Mouse (Mus musculus): ENCODE measurements around the gene Gm45713. TPM values are rescaled to one million over a fixed set of nuclear protein-coding genes. Genes with fewer than 3 reads are reported as not detected.

Gene Gm45713
- polyA plus RNA-seq, 1 experiment from 2014 or later, result 0.12 TPM

DNA sequence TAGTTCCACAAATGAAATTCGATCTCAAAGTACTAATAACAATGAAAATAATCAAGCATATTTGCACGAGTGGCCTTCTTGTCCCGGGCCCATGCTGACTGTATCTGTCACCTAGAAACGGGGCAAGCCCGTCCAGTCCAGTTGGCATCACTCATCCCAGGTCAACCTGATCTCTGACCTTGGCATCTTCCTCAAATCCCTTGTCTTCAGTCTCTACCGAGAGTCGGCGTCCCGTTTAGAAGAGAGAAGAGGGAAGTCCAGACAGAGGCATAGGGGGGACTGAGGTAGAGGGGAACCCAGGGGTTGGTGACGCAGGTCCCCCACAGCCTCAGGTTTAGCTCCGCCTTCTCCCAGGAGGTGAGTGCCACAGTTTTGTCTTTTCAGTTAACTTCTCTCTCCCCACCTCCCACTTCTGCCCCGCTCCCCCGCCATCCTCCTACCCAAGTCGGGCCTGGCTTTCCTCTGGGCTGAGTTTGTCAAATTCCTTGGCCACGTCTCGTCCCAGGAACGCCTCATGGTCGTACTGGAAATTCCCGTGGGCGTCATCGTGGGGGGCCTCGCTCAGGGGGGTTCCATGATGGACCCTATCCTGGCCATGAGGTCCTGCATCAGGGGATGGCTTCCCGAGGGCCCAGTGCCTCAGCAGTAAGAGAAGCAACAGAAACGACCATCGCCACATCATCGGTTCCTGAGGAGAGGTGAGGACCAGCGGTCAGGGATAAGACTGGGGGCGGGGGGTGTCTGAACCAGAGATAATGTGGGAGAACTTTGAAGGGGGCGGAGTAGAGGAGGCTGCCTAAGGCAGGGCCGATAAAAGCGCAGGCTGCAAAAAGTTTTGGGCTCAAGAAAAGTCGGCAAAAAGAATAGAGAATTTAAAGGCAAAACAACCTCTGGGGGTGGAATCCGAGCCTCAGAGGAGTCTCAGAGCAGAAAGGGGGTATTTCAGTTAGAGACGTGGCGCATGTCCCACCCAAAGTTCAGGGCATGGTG, 44.7 kb downstream of the Gm45713 start:
- H3K27ac ChIP-seq (replicated peaks), result peak overlapping the region; percentile 18; the same call in 1 of the 2 replicates
- peak overlapping the region; percentile 41 for H3K4me3 ChIP-seq (replicated peaks)
- H3K4me2 ChIP-seq, result peak overlapping the region; percentile 64
- H3K27me3 ChIP-seq (replicated peaks), result no peaks in the 10 kb centered on the region
- peak; percentile 62 for ATAC-seq (ENCODE audit: low FRiP score)
- WGBS, result 19% methylated on average over 35 of the region's 35 CpGs
- H3K9ac ChIP-seq (replicated peaks), result peak overlapping the region; percentile 49
- peaks cover 18% of the 10 kb centered on the region for H3K4me1 ChIP-seq
- H3K36me3 ChIP-seq, result no peaks in the 10 kb centered on the region
- H3K9me3 ChIP-seq (replicated peaks), result no peaks in the 10 kb centered on the region

DNA sequence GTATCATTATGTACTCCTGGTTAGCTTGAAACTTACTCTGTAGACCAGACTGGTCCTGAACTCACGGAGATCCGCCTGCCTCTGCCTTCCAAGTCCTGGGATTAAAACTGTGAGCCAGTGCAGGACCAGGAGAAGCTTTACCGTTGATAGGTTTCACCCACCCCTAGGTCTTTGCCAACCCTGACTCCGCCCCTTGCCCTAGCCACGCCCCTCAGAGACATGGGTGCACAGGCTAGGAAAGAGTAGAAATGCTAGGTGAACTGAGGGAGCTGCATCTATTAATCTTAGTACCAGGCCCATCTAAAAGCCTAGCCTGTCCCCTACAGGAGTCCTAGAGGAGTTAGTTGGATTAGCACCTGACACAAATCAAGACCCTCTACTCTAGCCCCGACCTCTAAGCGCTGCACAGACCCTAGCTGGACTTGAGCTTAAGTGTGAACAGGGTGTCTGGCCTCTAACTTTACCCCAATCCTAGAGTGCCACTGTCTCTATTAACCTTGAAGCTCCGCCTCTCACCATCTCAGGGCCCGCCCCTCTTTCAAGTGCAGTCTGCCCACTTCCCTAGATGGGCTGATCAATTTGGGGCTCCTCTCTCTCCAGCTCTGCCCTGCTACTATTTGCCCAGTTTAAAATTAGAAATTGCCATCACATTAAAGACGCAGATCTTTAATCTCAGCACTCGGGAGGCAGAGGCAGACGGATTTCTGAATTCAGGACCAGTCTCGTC, 45.6 kb downstream of the Gm45713 start:
- Histone ChIP-seq H3K4me3 (replicated peaks) (peak overlapping the region; percentile 41; the same call in 1 of the 2 replicates), H3K36me3 (no peaks in the 10 kb centered on the region), H3K4me1 (peaks cover 18% of the 10 kb centered on the region), H3K27ac (replicated peaks) (no peak overlapping the region), H3K27me3 (replicated peaks) (no peaks in the 10 kb centered on the region), H3K9me3 (replicated peaks) (no peaks in the 10 kb centered on the region), H3K9ac (replicated peaks) (no peak overlapping the region), H3K4me2 (peak overlapping the region; percentile 64)
- ATAC-seq (ENCODE audit: low FRiP score), result no peak
- WGBS, result 83% methylated on average over 13 of the region's 13 CpGs

DNA sequence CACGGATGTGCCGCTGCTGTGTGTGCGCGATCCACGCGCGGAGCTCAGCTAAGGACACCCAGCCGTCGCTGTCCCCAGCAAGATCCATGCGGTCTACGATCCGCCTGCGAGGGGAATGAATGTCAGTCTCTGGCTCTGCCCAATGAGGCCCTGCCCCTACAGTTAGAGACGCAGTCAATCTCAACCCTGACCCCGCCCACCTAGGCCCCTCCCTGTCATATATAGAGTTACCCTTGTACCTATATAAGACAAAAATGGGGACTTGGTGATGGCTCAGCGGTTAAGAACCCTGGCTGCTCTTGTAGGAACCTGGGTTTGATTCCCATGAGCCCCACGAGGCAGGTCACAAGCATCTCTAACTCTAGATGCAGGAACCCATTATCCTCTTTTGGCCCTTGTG, 47.4 kb downstream of the Gm45713 start:
- Histone ChIP-seq H3K4me3 (replicated peaks) (no peak overlapping the region), H3K36me3 (no peaks in the 10 kb centered on the region), H3K27me3 (replicated peaks) (no peaks in the 10 kb centered on the region), H3K27ac (replicated peaks) (no peak overlapping the region), H3K4me2 (no peak overlapping the region), H3K9ac (replicated peaks) (no peak overlapping the region), H3K4me1 (peaks cover 18% of the 10 kb centered on the region), H3K9me3 (replicated peaks) (no peaks in the 10 kb centered on the region)
- WGBS, result 94% methylated on average over 17 of the region's 17 CpGs
- ATAC-seq (ENCODE audit: low FRiP score), result no peak

DNA sequence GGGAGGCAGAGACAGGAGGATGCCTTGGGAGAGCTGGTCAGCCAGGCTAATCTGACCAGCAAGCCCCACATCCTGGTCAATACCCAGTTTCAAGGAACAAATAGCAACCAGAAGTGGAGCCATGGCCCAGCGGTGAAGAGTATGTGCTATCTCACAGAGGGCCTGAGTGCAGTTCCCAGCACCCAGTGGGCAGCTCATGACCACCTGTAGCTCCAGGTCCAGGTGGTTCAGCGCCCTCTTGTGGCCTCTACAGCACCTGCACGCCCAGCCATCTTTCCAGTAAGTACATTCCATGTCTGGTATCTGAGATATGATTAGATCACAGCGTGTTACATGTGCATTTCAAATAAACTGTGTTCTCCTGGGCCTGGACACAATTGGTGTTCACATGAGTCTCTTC, 49.9 kb downstream of the Gm45713 start:
- no peaks in the 10 kb centered on the region for H3K27me3 ChIP-seq (replicated peaks)

DNA sequence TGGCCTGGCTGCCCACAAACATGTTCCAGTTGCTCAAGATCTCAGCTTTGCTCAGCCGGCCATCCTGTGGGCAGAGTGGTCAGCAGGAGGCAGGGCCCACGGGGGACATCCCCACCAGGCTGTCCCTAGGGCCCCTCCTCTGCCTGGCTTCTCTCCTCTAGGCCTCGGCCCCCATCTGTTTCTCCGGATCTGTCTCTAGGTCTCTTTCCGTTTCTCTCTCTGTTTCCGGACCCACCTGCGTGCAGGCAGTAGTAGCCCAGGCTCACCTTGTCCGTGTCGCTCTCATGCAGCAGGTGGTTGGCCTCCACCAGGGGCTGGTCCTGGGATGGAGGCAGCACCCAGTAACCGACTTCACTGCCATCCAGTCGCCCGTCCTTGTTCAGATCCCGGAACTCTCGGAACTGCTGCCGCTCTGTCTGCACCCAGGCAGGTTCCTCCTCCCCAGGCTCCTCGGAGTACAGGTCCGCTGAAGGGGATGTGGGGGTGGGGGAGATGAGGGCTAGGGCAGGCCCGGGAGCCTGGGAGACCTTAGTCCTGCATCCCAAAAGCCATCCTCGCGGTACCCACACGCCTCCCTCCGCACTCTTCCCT, 52.6 kb downstream of the Gm45713 start:
- Histone ChIP-seq H3K36me3 (no peaks in the 10 kb centered on the region), H3K9ac (replicated peaks) (no peak overlapping the region), H3K9me3 (replicated peaks) (no peaks in the 10 kb centered on the region), H3K27me3 (replicated peaks) (no peaks in the 10 kb centered on the region), H3K4me3 (replicated peaks) (no peak overlapping the region), H3K4me1 (peaks cover 14% of the 10 kb centered on the region), H3K4me2 (no peak overlapping the region), H3K27ac (replicated peaks) (no peak overlapping the region)
- 87% methylated on average over 22 of the region's 22 CpGs for WGBS
- no peak for ATAC-seq (ENCODE audit: low FRiP score)

More for the DNA sequence above, 49.9 kb downstream of the Gm45713 start:
- Histone ChIP-seq H3K4me1 (peaks cover 10% of the 10 kb centered on the region), H3K27ac (replicated peaks) (no peak overlapping the region), H3K9me3 (replicated peaks) (no peaks in the 10 kb centered on the region), H3K9ac (replicated peaks) (no peak overlapping the region), H3K36me3 (no peaks in the 10 kb centered on the region), H3K4me2 (no peak overlapping the region), H3K4me3 (replicated peaks) (no peak overlapping the region)
- WGBS, result 83% methylated on average over 4 of the region's 4 CpGs
- no peak for ATAC-seq (ENCODE audit: low FRiP score)

DNA sequence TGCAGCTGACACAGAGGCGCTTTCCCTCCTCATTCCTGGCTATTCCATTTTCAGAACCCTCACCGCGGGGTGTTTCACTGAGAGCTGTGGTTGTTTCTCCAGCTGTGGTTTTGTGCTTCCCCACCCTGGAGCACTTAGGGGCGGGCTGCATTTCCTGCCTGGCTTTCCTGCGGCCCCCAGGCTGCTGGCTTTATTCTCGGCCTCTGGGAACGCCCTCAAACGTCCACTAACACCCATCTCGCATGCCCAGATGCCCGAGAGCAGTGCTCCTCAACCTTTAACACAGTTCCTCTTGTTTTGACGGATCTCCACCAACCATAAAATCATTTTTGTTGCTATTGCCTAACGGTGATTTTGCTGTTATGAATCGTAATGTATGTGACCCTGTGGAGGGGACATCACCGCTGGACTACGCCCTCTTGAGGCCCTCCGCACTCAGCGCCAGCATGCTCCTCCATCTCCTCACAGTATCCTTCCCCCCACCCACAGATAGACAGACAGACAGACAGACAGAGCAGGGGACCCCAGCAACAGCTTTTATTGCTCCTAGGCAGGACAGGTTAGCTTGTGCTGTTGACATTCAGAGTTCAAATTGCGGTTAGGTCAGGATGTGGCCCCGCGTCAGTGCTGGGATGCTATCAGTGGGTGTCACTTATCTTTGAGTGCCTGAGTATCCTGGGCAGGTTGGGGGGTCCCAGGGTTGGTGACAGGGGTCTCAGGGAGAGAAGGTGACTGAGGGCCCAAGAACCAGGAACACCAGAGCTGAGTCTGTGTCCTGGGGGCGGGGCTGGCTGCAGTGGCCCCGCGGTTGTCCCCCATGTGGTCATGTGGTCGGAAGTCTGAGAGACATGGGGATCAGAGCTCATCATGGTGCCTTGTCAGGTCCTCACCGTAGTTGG, 53.4 kb downstream of the Gm45713 start:
- H3K27ac ChIP-seq (replicated peaks), result peak overlapping the region; percentile 70
- no peaks in the 10 kb centered on the region for H3K36me3 ChIP-seq
- peaks cover 14% of the 10 kb centered on the region for H3K4me1 ChIP-seq
- H3K9me3 ChIP-seq (replicated peaks), result no peaks in the 10 kb centered on the region
- no peaks in the 10 kb centered on the region for H3K27me3 ChIP-seq (replicated peaks)
- H3K4me3 ChIP-seq (replicated peaks), result no peak overlapping the region
- H3K9ac ChIP-seq (replicated peaks), result peak overlapping the region; percentile 10; the same call in 1 of the 2 replicates
- H3K4me2 ChIP-seq, result no peak overlapping the region
- ATAC-seq (ENCODE audit: low FRiP score), result no peak
- 58% methylated on average over 25 of the region's 25 CpGs for WGBS

DNA sequence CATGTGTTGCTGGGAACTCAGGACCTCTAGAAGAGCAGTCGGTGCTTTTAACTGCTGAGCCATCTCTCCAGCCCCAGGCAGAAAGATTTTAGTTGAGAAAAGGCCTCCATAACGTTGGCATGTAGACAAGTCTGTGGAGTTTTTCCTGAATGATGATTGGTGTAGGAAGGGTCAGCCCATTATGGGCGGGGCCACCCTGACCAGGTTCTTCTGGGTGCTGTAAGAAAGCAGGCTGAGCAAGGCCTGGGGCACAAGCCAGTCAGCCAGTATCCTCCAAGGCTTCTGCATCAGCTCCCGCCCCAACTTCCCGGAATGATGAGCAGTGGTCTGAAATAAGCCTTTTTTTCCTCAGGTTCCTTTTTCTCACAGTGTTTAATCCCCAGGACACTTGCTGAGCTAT, 55.0 kb downstream of the Gm45713 start:
- H3K36me3 ChIP-seq, result peaks cover 12% of the 10 kb centered on the region
- no peak overlapping the region for H3K4me3 ChIP-seq (replicated peaks)
- WGBS, result 55% methylated on average over 5 of the region's 5 CpGs
- H3K27ac ChIP-seq (replicated peaks), result no peak overlapping the region
- no peaks in the 10 kb centered on the region for H3K9me3 ChIP-seq (replicated peaks)
- ATAC-seq (ENCODE audit: low FRiP score), result no peak
- peaks cover 14% of the 10 kb centered on the region for H3K4me1 ChIP-seq
- no peak overlapping the region for H3K4me2 ChIP-seq
- no peak overlapping the region for H3K9ac ChIP-seq (replicated peaks)
- H3K27me3 ChIP-seq (replicated peaks), result no peaks in the 10 kb centered on the region

DNA sequence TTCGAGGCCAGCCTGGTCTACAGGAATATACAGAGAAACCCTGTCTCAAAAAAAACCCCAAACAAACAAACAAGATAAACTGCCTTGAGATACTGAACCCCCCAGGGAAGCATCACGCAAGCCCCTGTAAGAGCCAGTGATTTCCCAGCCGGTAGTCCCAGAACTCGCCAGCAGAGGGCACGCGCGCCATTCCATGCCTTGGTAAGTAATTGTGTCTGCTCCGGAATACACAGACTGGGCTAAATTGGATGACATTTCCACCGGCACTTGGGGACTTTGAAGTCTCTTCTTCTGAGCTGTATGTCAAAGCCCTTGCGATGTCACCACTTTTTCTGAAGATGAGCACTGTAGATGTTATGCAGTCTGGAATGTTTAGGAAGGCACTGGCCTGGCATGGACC, 56.2 kb downstream of the Gm45713 start:
- Histone ChIP-seq H3K4me3 (replicated peaks) (no peak overlapping the region), H3K9ac (replicated peaks) (no peak overlapping the region), H3K27ac (replicated peaks) (no peak overlapping the region), H3K4me2 (no peak overlapping the region; the same call in 1 of the 2 replicates), H3K4me1 (peaks cover 14% of the 10 kb centered on the region), H3K9me3 (replicated peaks) (no peaks in the 10 kb centered on the region), H3K27me3 (replicated peaks) (no peaks in the 10 kb centered on the region), H3K36me3 (peaks cover 15% of the 10 kb centered on the region)
- ATAC-seq (ENCODE audit: low FRiP score), result peak; percentile 74
- 1% methylated on average over 10 of the region's 10 CpGs for WGBS

DNA sequence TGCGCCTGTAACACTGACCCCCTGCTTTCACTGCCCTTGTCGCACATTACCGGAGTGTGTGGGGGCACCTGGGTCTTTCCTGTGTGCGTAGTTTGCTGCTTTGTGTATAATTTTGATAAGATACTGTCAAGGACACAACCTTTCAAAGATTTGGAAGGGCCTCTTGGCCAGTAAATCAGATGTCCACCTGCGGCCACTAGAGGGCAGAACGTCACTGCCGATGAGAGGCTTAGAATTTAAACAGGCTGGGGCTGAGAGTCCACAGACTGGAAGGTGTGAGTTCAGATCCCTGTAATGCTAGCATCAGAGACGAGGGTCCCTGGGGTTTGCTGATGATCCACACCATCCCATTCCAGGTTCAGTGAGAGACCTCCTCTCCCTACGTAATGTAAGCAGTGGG, 57.5 kb downstream of the Gm45713 start:
- Histone ChIP-seq H3K9ac (replicated peaks) (no peak overlapping the region), H3K4me1 (peaks cover 14% of the 10 kb centered on the region), H3K27ac (replicated peaks) (no peak overlapping the region), H3K27me3 (replicated peaks) (no peaks in the 10 kb centered on the region), H3K36me3 (peaks cover 23% of the 10 kb centered on the region), H3K4me2 (no peak overlapping the region), H3K9me3 (replicated peaks) (no peaks in the 10 kb centered on the region), H3K4me3 (replicated peaks) (no peak overlapping the region)
- WGBS, result 43% methylated on average over 9 of the region's 9 CpGs
- no peak for ATAC-seq (ENCODE audit: low FRiP score)

DNA sequence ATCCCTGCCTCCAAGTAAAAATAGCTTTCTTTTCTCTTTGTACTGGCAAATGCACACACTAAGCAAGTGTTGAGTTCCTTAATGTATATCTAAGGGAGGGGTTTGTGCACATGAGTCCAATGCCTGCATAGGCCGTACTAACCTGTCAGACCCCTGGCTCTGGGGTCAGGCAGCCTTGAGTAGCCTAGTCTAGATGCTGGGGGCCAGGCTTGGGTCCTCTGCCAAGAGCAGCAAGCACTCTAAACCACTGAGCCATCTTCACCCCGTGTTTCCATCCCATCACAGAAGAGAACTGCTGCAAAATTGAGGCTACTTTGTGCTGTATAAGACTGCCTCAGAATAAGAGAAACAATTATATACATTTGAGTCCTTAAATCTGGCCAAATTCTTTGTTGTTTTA, 58.2 kb downstream of the Gm45713 start:
- H3K27ac ChIP-seq (replicated peaks), result no peak overlapping the region
- H3K4me2 ChIP-seq, result no peak overlapping the region
- no peaks in the 10 kb centered on the region for H3K9me3 ChIP-seq (replicated peaks)
- no peak overlapping the region for H3K4me3 ChIP-seq (replicated peaks)
- H3K27me3 ChIP-seq (replicated peaks), result no peaks in the 10 kb centered on the region
- no peak overlapping the region for H3K9ac ChIP-seq (replicated peaks)
- no peak for ATAC-seq (ENCODE audit: low FRiP score)
- WGBS, result 98% methylated on average over 2 of the region's 2 CpGs
- H3K36me3 ChIP-seq, result peaks cover 23% of the 10 kb centered on the region
- H3K4me1 ChIP-seq, result peaks cover 12% of the 10 kb centered on the region

DNA sequence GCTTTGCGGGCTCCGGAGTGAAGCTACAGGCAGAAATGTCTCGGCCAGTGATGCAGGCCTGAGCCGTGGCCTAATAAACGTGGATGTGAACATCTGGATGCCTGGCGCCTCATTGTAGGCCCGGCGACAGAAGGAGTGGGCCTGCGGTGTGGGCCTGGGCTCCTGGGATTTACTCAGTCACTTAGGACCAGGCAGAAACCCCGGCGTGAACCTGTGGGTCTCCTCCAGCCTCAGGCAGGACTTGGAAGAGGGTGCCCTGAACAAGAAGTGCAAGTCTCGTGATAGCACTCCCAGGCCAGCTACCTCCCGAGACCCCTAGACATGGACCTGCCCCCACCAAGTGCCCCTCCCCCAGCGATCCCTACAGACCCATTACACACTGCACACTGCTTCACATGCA, 58.7 kb downstream of the Gm45713 start:
- Histone ChIP-seq H3K27me3 (replicated peaks) (no peaks in the 10 kb centered on the region), H3K4me3 (replicated peaks) (no peak overlapping the region), H3K4me1 (peaks cover 7% of the 10 kb centered on the region; the same call in 1 of the 2 replicates), H3K36me3 (peaks cover 23% of the 10 kb centered on the region), H3K9ac (replicated peaks) (no peak overlapping the region), H3K9me3 (replicated peaks) (no peaks in the 10 kb centered on the region), H3K4me2 (no peak overlapping the region), H3K27ac (replicated peaks) (no peak overlapping the region)
- WGBS, result 84% methylated on average over 14 of the region's 14 CpGs
- ATAC-seq (ENCODE audit: low FRiP score), result no peak

Measured in neural tube, embryonic 15.5 days (tissue).